Mouse (Mus musculus) forebrain, embryonic 16.5 days (tissue): ENCODE results near the gene Klf1. TPM values are rescaled to one million over a fixed set of nuclear protein-coding genes. Genes with fewer than 3 reads are reported as not detected.

ENCODE experiments used
- ATAC-seq: fragments of 200-750 bp; cut with Nextera tagmentation; 2 replicates; pipeline ENCODE4 v1.8.0; 2017; ENCODE audit warnings: mild to moderate bottlenecking, moderate library complexity
- H3K27ac ChIP-seq: fragments of 300-500 bp; sonication (generic); 2 replicates; pipeline ENCODE4 v1.5.1; 2014; ENCODE audit warnings: low read length, control low read depth
- H3K27me3 ChIP-seq: fragments of 300-500 bp; sonication (generic); replicated peaks from 2 replicates; pipeline ENCODE4 v1.6.1; 2014; ENCODE audit warnings: low read length; ENCODE audit not compliant: control insufficient read depth, insufficient read depth
- H3K36me3 ChIP-seq: fragments of 300-500 bp; sonication (generic); 2 replicates; pipeline ENCODE4 v1.6.1; 2014; ENCODE audit not compliant: control insufficient read depth, insufficient read depth
- H3K4me1 ChIP-seq: fragments of 300-500 bp; sonication (generic); replicated peaks from 2 replicates; pipeline ENCODE4 v1.6.1; 2014; ENCODE audit warnings: low read length; ENCODE audit not compliant: control insufficient read depth, insufficient read depth
- H3K4me2 ChIP-seq: fragments of 300-500 bp; sonication (generic); 2 replicates; pipeline ENCODE4 v1.6.1; 2014; ENCODE audit warnings: mild to moderate bottlenecking, low read length, control low read depth
- H3K4me3 ChIP-seq: fragments of 300-500 bp; sonication (generic); replicated peaks from 2 replicates; pipeline ENCODE4 v1.5.1; 2014; ENCODE audit warnings: mild to moderate bottlenecking, low read length, control low read depth
- H3K9ac ChIP-seq: fragments of 300-500 bp; sonication (generic); replicated peaks from 2 replicates; pipeline ENCODE4 v1.6.1; 2014; ENCODE audit warnings: low read depth, low read length, control low read depth
- H3K9me3 ChIP-seq: fragments of 300-500 bp; sonication (generic); 2 replicates; pipeline ENCODE4 v1.6.1; 2016; ENCODE audit warnings: low read length; ENCODE audit not compliant: control insufficient read depth
- WGBS: fragments of 180-500 bp; shearing (Covaris S2); extraction: QIAGEN DNeasy Blood & Tissue Kit; methylation state at CpG from one replicate; pipeline ENCODE4 v1.1.7; 2014; 5-methylcytosine and 5-hydroxymethylcytosine counted together
- polyA plus RNA-seq: library from polyadenylated mRNA; unstranded; fragments of >200 nt; fragmentation: Nextera tagmentation; extraction: Ambion mirVana; gene quantifications from 2 replicates; pipeline ENCODE4 v1.2.1, GENCODE M21; 2015

Klf1 gene
- polyA plus RNA-seq, 1 experiment from 2014 or later: 0.85 TPM

DNA sequence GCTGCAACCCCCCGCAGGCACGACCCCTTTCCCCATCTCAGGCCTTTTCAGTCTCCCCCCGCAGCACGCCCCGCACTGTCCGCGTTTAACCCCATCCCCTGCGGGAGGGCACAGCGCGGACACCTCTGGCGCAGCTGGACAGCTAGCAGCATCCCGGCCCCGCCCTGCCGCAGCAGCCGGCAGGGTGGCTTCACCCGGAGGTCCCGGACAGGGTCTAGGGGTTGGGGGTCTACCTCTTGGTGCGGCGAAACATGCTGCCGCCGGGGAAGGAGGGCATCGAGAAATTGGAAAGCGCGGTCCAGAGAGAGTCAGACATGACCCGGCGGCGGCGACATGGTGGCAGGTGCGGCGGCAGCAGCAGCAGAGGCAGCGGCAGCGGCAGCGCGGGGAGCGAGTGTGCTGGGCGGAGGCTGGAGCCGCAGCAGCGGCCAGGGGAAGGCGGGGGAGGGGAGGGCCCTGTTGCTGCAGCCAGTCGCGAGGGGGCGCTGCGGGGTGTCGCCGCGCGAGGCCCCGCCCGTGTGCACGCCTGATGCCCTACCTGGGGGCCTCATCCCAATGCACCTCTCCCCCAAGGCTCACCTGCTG, 35.3 kb downstream of the Klf1 start, which contains the start of gene Mast1:
Mast1 (minus strand) TSS at position 398 of the 585 bp plus-strand sequence.
- Histone ChIP-seq H3K27ac (peak within 1 kb of the TSS; percentile 87), H3K27me3 (no peaks in the 10 kb centered on the region), H3K4me2 (peak within 1 kb of the TSS; percentile 85), H3K9ac (peak within 1 kb of the TSS; percentile 93), H3K4me1 (peaks cover 31% of the 10 kb centered on the region), H3K36me3 (no peaks in the 10 kb centered on the region), H3K4me3 (peak within 1 kb of the TSS; percentile 83), H3K9me3 (no peaks in the 10 kb centered on the region)
- peak; percentile 73 for ATAC-seq
- 0% methylated on average over 36 of the region's 50 CpGs for WGBS

DNA sequence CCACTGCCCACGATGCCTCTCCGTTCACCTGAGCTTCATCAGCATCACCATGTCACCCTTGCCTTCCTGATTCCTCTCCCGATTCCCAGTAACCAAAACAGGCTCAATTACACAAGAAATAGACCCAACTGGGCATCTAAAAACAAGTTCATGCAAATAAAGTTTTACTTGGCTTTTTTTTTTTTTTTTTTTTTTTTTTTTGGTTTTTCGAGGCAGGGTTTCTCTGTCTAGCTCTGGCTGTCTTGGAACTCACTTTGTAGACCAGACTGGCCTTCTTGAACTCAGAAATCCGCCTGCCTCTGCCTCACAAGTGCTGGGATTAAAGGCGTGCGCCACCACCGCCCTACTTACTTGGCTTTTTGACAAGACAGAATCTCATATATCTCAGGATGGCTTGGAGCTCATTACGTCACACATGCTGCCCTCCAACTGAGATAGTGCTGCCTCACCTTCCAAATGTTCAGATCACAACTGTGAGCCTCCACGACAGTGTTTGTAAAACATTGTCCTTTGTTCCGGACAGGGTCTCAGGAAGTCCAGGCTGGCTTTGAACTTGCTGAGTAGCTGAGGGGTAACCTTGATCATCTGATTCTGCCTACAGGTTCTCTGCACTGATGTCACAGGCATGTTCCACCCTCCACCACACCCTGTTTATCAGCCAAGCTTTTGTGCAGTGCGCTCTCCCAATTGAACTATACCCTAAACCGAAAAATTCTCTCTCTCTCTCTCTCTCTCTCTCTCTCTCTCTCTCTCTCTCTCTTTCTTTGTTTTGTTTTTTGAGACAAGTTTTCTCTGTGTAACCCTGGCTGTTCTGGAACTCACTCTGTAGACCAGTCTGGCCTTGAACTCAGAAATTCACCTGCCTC, 36.1 kb downstream of the Klf1 start:
- Histone ChIP-seq H3K27me3 (no peaks in the 10 kb centered on the region), H3K4me3 (peak overlapping the region; percentile 83), H3K4me2 (peak overlapping the region; percentile 85), H3K27ac (0 out of 2 replicates have a peak overlapping the region, but pooled peaks have one; percentile 30), H3K4me1 (peaks cover 31% of the 10 kb centered on the region), H3K36me3 (no peaks in the 10 kb centered on the region), H3K9me3 (no peaks in the 10 kb centered on the region), H3K9ac (peak overlapping the region; percentile 35; the same call in 1 of the 2 replicates)
- ATAC-seq: no peak
- WGBS: 62% methylated on average over 13 of the region's 13 CpGs

- H3K9ac ChIP-seq: no peak overlapping the region
- H3K4me1 ChIP-seq: peaks cover 26% of the 10 kb centered on the region
- ATAC-seq: no peak
- H3K27ac ChIP-seq: no peak overlapping the region
- H3K36me3 ChIP-seq: no peaks in the 10 kb centered on the region
- H3K27me3 ChIP-seq: peaks cover 23% of the 10 kb centered on the region
- H3K4me3 ChIP-seq: no peak overlapping the region
- no peaks in the 10 kb centered on the region for H3K9me3 ChIP-seq
- WGBS: 21% methylated on average over 4 of the region's 4 CpGs
- H3K4me2 ChIP-seq: no peak overlapping the region; the same call in 1 of the 2 replicates
Observed at GRCm38 (mm10) chr8:84943699-84944098, 42.0 kb downstream of the Klf1 start.

GRCm38 (mm10) chr8:84944478-84945160, 42.9 kb downstream of the Klf1 start:
- Histone ChIP-seq H3K4me3 (peak overlapping the region; percentile 83), H3K9ac (no peak overlapping the region), H3K4me2 (peak overlapping the region; percentile 87), H3K27me3 (peaks cover 23% of the 10 kb centered on the region), H3K27ac (no peak overlapping the region), H3K9me3 (no peaks in the 10 kb centered on the region), H3K36me3 (no peaks in the 10 kb centered on the region), H3K4me1 (peaks cover 26% of the 10 kb centered on the region)
- 1% methylated on average over 26 of the region's 26 CpGs for WGBS
- peak; percentile 16; the same call in 1 of the 2 replicates for ATAC-seq

DNA sequence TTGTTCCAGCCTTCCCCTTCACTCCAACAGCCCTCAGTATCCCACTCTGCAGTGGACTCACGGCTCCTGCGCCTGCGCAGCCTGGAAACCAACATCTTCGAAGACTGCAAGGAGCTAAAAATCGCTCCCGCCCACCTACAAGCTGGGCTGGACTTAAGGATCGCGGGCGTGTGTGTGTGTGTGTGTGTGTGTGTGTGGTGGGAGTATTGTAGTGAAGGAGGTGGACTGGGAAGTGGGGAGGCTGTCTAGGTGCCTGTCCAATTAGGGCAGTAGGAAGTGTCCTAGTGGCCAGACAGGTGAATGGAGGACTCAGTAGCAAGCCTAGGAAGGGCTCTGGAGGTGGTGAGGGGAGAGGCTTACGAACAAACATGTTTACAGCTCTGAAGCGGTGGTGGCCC, 43.5 kb downstream of the Klf1 start:
- peak overlapping the region; percentile 83 for H3K4me3 ChIP-seq
- no peaks in the 10 kb centered on the region for H3K36me3 ChIP-seq
- H3K27me3 ChIP-seq: peaks cover 30% of the 10 kb centered on the region
- H3K27ac ChIP-seq: no peak overlapping the region
- WGBS: under 1% methylated on average over 11 of the region's 11 CpGs
- H3K4me2 ChIP-seq: peak overlapping the region; percentile 87
- peaks cover 26% of the 10 kb centered on the region for H3K4me1 ChIP-seq
- ATAC-seq: peak; percentile 51
- H3K9ac ChIP-seq: peak overlapping the region; percentile 83
- H3K9me3 ChIP-seq: no peaks in the 10 kb centered on the region

GRCm38 (mm10) chr8:84945633-84946527, 44.2 kb downstream of the Klf1 start:
- H3K4me2 ChIP-seq: peak overlapping the region; percentile 87
- H3K27ac ChIP-seq: peak overlapping the region; percentile 60
- peak; percentile 57 for ATAC-seq
- H3K36me3 ChIP-seq: no peaks in the 10 kb centered on the region
- peaks cover 35% of the 10 kb centered on the region for H3K27me3 ChIP-seq
- 2% methylated on average over 46 of the region's 67 CpGs for WGBS
- peaks cover 26% of the 10 kb centered on the region for H3K4me1 ChIP-seq
- no peaks in the 10 kb centered on the region for H3K9me3 ChIP-seq
- H3K4me3 ChIP-seq: peak overlapping the region; percentile 83
- H3K9ac ChIP-seq: peak overlapping the region; percentile 83

GRCm38 (mm10) chr8:84946528-84947240, 45.0 kb downstream of the Klf1 start, which contains the start of gene Rtbdn:
Gene Rtbdn (plus strand): TSS chr8:84946991.
- H3K9me3 ChIP-seq: no peaks in the 10 kb centered on the region
- peaks cover 26% of the 10 kb centered on the region for H3K4me1 ChIP-seq
- peak within 1 kb of the TSS; percentile 87 for H3K4me2 ChIP-seq
- H3K27me3 ChIP-seq: peaks cover 35% of the 10 kb centered on the region
- H3K27ac ChIP-seq: peak within 1 kb of the TSS; percentile 60
- no peaks in the 10 kb centered on the region for H3K36me3 ChIP-seq
- WGBS: 4% methylated on average over 17 of the region's 17 CpGs
- H3K9ac ChIP-seq: peak within 1 kb of the TSS; percentile 83
- peak within 1 kb of the TSS; percentile 83 for H3K4me3 ChIP-seq
- 0 out of 2 replicates have a peak, but pooled peaks have one; percentile 27 for ATAC-seq

- Histone ChIP-seq H3K9me3 (no peaks in the 10 kb centered on the region), H3K9ac (no peak overlapping the region; the same call in 1 of the 2 replicates), H3K36me3 (no peaks in the 10 kb centered on the region), H3K4me1 (peaks cover 26% of the 10 kb centered on the region), H3K27me3 (peaks cover 35% of the 10 kb centered on the region), H3K27ac (no peak overlapping the region), H3K4me2 (peak overlapping the region; percentile 87; the same call in 1 of the 2 replicates), H3K4me3 (no peak overlapping the region; the same call in 1 of the 2 replicates)
- 16% methylated on average over 9 of the region's 9 CpGs for WGBS
- ATAC-seq: no peak
Observed at GRCm38 (mm10) chr8:84947241-84947545, 45.5 kb downstream of the Klf1 start.
